Mouse (Mus musculus) cerebellum, adult 2 months (tissue): ENCODE results near the gene D230025D16Rik.

ENCODE experiments used
- CTCF ChIP-seq: fragments of 200-500 bp; IDR thresholded peaks from 2 replicates; pipeline ENCODE4 v1.5.1; 2011; ENCODE audit warnings: low read depth, mild to moderate bottlenecking, control low read depth, low read length, moderate library complexity, borderline replicate concordance; ENCODE audit not compliant: insufficient read depth
- POLR2A ChIP-seq: fragments of 200-500 bp; IDR thresholded peaks from 2 replicates; pipeline ENCODE4 v1.6.1; 2011; ENCODE audit warnings: low read length, control low read depth, borderline replicate concordance; ENCODE audit not compliant: insufficient read depth

- no peak for TF ChIP-seq CTCF
- no peak for TF ChIP-seq POLR2A
These were observed 63.3 kb downstream of the D230025D16Rik start for GRCm38 (mm10) chr8:105288231-105288630.
